Mouse (Mus musculus) G1E-ER4 (cell line): ENCODE measurements around the gene Vmn1r172. TPM values are rescaled to one million over a fixed set of nuclear protein-coding genes. Genes with fewer than 3 reads are reported as not detected.
"Not testable (repeated sequence)": the region's sequence is repeated elsewhere in the genome, so short reads cannot be mapped to it uniquely, and the experiment has no call there.

Experiments used
- GATA1 ChIP-seq: IDR thresholded peaks from one replicate; pipeline ENCODE4 v1.8.0; 2012; ENCODE audit warnings: low read length, inconsistent platforms
- polyA plus RNA-seq: library from polyadenylated mRNA; stranded (reverse); fragments of >175 nt; gene quantifications from 2 replicates; pipeline ENCODE4 v1.2.3, GENCODE M21; 2012

Vmn1r172 gene
- polyA plus RNA-seq = not detected in 2 replicates

DNA sequence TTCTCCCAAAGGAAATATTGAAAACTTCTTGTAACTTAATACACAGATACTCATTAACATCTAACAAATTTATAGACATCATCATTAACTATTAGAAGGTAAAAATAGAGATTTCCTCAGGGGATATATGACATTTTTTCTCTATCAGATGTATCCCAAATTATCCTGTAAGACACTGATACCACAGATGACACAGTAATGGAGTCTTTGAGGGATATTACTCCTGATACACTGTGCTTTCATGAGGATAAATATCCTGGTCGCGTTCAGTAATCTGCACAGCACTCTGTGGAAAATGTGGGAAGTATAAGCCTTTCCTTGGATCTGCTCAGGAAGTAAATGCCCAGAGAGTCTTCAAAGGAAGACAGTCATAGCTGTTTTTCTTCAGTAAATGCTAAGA is at the start of gene Vmn1r172:
TSS of gene Vmn1r172 (plus strand) at position 301 of the 400 bp plus-strand sequence.
- no peak for TF ChIP-seq GATA1

DNA sequence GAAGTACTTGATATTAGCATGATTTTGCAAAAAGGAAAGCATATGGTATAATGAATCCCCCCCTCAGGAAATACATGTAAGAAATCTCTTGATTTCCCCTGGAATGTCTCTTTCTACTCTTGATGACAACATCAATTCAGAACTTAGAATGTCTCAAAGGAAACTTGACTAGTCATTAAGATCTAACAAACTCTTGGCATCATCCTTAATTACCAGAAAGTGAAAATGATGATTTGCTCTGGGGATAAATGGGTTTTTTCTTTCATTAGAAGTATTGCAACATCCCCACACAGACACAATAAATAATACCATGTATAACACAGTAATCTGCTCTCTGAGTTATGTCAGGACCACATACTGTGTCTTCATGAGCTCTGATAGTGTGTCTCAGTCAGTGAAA is 27.7 kb upstream of the Vmn1r172 start, which contains the start of gene Vmn1r171:
TSS of gene Vmn1r171 (plus strand) at position 301 of the 400 bp plus-strand sequence.
- no peak for TF ChIP-seq GATA1

- not testable (repeated sequence) for TF ChIP-seq GATA1
Observed at GRCm38 (mm10) chr7:23700403-23700802, 42.3 kb downstream of the Vmn1r172 start, which contains the start of gene Vmn1r173. Gene Vmn1r173 (plus strand): TSS chr7:23700703.

Other genes with a start within 250 kb of the Vmn1r172 start
- gene Vmn1r167, start 151.1 kb upstream of the Vmn1r172 start, polyA plus RNA-seq = not detected in 2 replicates
- gene Vmn1r168, start 118.6 kb upstream of the Vmn1r172 start, polyA plus RNA-seq = not detected in 2 replicates
- gene Vmn1r169, start 82.8 kb upstream of the Vmn1r172 start, polyA plus RNA-seq = not detected in 2 replicates
- not detected in 2 replicates for gene Vmn1r170, start 52.1 kb upstream of the Vmn1r172 start, polyA plus RNA-seq
- not detected in 2 replicates for gene Vmn1r171, start 27.6 kb upstream of the Vmn1r172 start, polyA plus RNA-seq
- not detected in 2 replicates for gene Vmn1r173, start 42.4 kb downstream of the Vmn1r172 start, polyA plus RNA-seq
- gene Vmn1r174, start 94.0 kb downstream of the Vmn1r172 start, polyA plus RNA-seq = not detected in 2 replicates
- gene Vmn1r175, start 152.3 kb downstream of the Vmn1r172 start, polyA plus RNA-seq = not detected in 2 replicates
- gene Vmn1r176, start 179.1 kb downstream of the Vmn1r172 start, polyA plus RNA-seq = not detected in 2 replicates
- not detected in 2 replicates for gene Vmn1r177, start 208.1 kb downstream of the Vmn1r172 start, polyA plus RNA-seq
- not detected in 2 replicates for gene Vmn1r178, start 233.7 kb downstream of the Vmn1r172 start, polyA plus RNA-seq